Comparison of ENCODE assay signal across 14 mouse cellular contexts in genomic region chr1:125475961-125476682, GRCm38 (mm10). TPM values are rescaled to one million over a fixed set of nuclear protein-coding genes. Genes with fewer than 3 reads are reported as not detected.
DNase-seq lines count a peak whose midpoint lies in the region; TF ChIP-seq lines count a peak whose summit lies in the region.
"Had no signal": no experiment of that assay in that cellular context is flagged by ENCODE, and none has a peak within 500 bp of the region (broad histone marks: within the 10 kb centered on the region; RNA-seq: fewer than 3 reads in every experiment).

No protein-coding gene starts in this region.

- TF ChIP-seq POLR2A in embryonic fibroblast, embryonic 13.5 days (IDR thresholded peaks at IDR 0.05; ENCODE audit: low read depth, low read length) = no peak

- no peak overlapping the region for H3K4me3 ChIP-seq in embryonic fibroblast, embryonic 13.5 days (ENCODE audit: insufficient read depth, low read length)
- peak overlapping the region; percentile 35 for H3K4me3 ChIP-seq in megakaryocyte, embryonic 14.5 days (replicated peaks)
- H3K4me3 ChIP-seq: hindbrain, embryonic 15.5 days; liver, embryonic 15.5 days; midbrain, embryonic 15.5 days had no signal

- H3K9me3 ChIP-seq in megakaryocyte, embryonic 14.5 days = no peaks in the 10 kb centered on the region
- H3K9me3 ChIP-seq: hindbrain, embryonic 15.5 days; liver, embryonic 15.5 days; midbrain, embryonic 15.5 days had no signal

- peak overlapping the region; percentile 25; the same call in 1 of the 2 replicates for H3K27ac ChIP-seq in embryonic fibroblast, embryonic 13.5 days (ENCODE audit: insufficient read depth, low read length)
- H3K27ac ChIP-seq: hindbrain, embryonic 15.5 days; liver, embryonic 15.5 days; midbrain, embryonic 15.5 days had no signal

- H3K36me3 ChIP-seq in megakaryocyte, embryonic 14.5 days (replicated peaks; ENCODE audit: low read length) = no peaks in the 10 kb centered on the region
- H3K36me3 ChIP-seq: hindbrain, embryonic 15.5 days; liver, embryonic 15.5 days; midbrain, embryonic 15.5 days had no signal

- TF ChIP-seq CTCF in embryonic fibroblast, embryonic 13.5 days (IDR thresholded peaks at IDR 0.05; ENCODE audit: borderline replicate concordance, insufficient read depth, low read length) = no peak

- peak; percentile 18 for DNase-seq in urinary bladder, postnatal 14 days (ENCODE audit: low spot score)
- DNase-seq in urinary bladder, postnatal 4 days (ENCODE audit: low spot score in 2 of 2) = no peak
- no peak for DNase-seq in adipocyte (ENCODE audit: low spot score)
- no peak for DNase-seq in gastrocnemius, postnatal 36 days
- no peak for DNase-seq in layer of hippocampus, adult 9-10 months (ENCODE audit: low spot score)
- DNase-seq: cerebellum, adult 9-10 months; kidney, adult 18-20 months; kidney, postnatal 14 days; lung, postnatal 14 days had no signal

- H3K27me3 ChIP-seq in megakaryocyte, embryonic 14.5 days (replicated peaks) = no peaks in the 10 kb centered on the region
- H3K27me3 ChIP-seq: hindbrain, embryonic 15.5 days; liver, embryonic 15.5 days; midbrain, embryonic 15.5 days had no signal

- intact Hi-C loops in gastrocnemius, postnatal 36 days (cut with DNase I) = no loop called here

- H3K4me1 ChIP-seq in embryonic fibroblast, embryonic 13.5 days (ENCODE audit: control insufficient read depth, insufficient read depth, low read length) = 0 out of 2 replicates have a peak, but pooled peaks cover 2% of the 10 kb centered on the region
- H3K4me1 ChIP-seq in megakaryocyte, embryonic 14.5 days = peaks cover 33% of the 10 kb centered on the region
- H3K4me1 ChIP-seq: hindbrain, embryonic 15.5 days; midbrain, embryonic 15.5 days had no signal

RNA-seq across cellular contexts. Expression of gene Actr3, which starts 40.6 kb away (rescaled TPM):
- 452 and 485 TPM in 2 replicates for polyA plus RNA-seq in embryonic fibroblast, embryonic 13.5 days (2011; ENCODE audit: insufficient read length, low read depth, missing spikeins)
- polyA plus RNA-seq in megakaryocyte, embryonic 14.5 days (2012; ENCODE audit: insufficient read depth, low replicate concordance) = 218 and 269 TPM in 2 replicates
- total RNA-seq in gastrocnemius, postnatal 36 days (2021) = 10 to 100 TPM; 34.4 to 34.8 TPM
